Mouse (Mus musculus): ENCODE measurements at regions not wholly inside any gene's neighbourhood (a gene's known extent, or its start where the extent isn't known, plus 50 kb on each side); places are given as distances from the start of the nearest gene placed in this dataset.

GRCm38 (mm10) chr12:25323171-25323570 is 226.2 kb upstream of the Id2 start:
- H3K9ac ChIP-seq (ENCODE audit: low read length) = no peak overlapping the region
- H3K27ac ChIP-seq (replicated peaks) = no peak overlapping the region
- H3K9me3 ChIP-seq (ENCODE audit: control insufficient read depth, low read length) = no peaks in the 10 kb centered on the region
- H3K4me2 ChIP-seq (replicated peaks; ENCODE audit: low read depth) = no peak overlapping the region
- DNase-seq (ENCODE audit: low spot score) (no peak), ATAC-seq (ENCODE audit: low FRiP score, low TSS enrichment) (no peak)
- H3K27me3 ChIP-seq (ENCODE audit: control insufficient read depth, insufficient read depth, low read length) = no peaks in the 10 kb centered on the region
- TF ChIP-seq EP300 (optimal IDR thresholded peaks at IDR 0.05) = no peak
- no peak for TF ChIP-seq CTCF (IDR thresholded peaks at IDR 0.05; ENCODE audit: low read depth)
- no peak overlapping the region for H3K4me3 ChIP-seq (ENCODE audit: low read depth, low read length)
- no peaks in the 10 kb centered on the region for H3K4me1 ChIP-seq (replicated peaks; ENCODE audit: control insufficient read depth, insufficient read depth)
- 81% methylated on average over 1 of the region's 1 CpGs for WGBS
- no peaks in the 10 kb centered on the region for H3K36me3 ChIP-seq (ENCODE audit: control insufficient read depth, insufficient read depth, low read length)

DNA sequence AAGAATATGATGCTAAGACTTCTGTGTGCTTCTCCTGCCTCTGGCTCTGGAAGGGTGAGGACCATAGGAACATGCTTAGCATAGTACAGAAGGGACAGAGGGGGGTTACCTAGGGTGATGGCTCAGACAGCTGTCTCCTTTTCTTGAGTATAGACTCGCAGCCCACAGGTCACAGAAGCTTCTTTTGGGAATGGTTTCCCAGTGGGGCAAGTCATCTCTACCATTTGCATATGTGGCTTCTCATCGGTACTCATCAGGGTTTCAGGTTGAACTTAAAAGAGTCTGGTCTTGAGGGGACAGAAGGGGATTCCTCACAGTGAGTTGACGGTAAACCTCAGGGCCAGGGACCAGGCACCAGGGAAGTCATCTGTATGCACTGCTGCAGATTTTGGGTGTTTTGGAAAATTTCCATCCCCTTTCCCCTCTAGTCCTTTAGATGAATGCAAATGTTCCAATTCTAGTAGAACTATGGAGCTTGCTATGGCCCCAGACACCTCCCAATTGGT is 223.4 kb upstream of the Id2 start:
- Histone ChIP-seq H3K27ac (replicated peaks) (no peak overlapping the region), H3K4me1 (replicated peaks; ENCODE audit: control insufficient read depth, insufficient read depth) (no peaks in the 10 kb centered on the region), H3K36me3 (ENCODE audit: control insufficient read depth, insufficient read depth, low read length) (no peaks in the 10 kb centered on the region), H3K4me3 (ENCODE audit: low read depth, low read length) (no peak overlapping the region), H3K4me2 (replicated peaks; ENCODE audit: low read depth) (no peak overlapping the region), H3K9me3 (ENCODE audit: control insufficient read depth, low read length) (no peaks in the 10 kb centered on the region), H3K27me3 (ENCODE audit: control insufficient read depth, insufficient read depth, low read length) (no peaks in the 10 kb centered on the region), H3K9ac (ENCODE audit: low read length) (no peak overlapping the region)
- TF ChIP-seq EP300 (optimal IDR thresholded peaks at IDR 0.05) (no peak), CTCF (IDR thresholded peaks at IDR 0.05; ENCODE audit: low read depth) (no peak)
- DNase-seq (ENCODE audit: low spot score) = no peak
- no peak for ATAC-seq (ENCODE audit: low FRiP score, low TSS enrichment)
- WGBS = 90% methylated on average over 3 of the region's 3 CpGs

DNA sequence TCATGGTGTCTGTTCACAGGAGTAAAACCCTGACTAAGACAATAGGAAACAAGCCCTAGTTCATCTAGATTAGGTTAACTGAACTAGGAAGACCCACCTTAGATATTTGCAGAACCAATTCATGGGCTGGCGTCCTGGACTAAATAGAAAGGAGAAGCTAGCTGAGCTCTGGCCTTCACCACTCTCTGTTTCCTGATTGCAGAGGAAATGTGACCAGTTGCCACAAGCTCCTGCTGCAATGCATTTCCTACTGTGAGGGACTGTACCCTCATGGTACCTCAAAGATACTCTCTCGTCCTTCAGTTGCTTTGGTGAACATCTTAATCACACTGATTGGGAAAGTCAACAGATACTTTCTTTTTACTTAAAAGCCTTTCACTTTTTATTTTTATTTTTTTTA is 222.9 kb upstream of the Id2 start:
- Histone ChIP-seq H3K9ac (ENCODE audit: low read length) (no peak overlapping the region), H3K9me3 (ENCODE audit: control insufficient read depth, low read length) (no peaks in the 10 kb centered on the region), H3K36me3 (ENCODE audit: control insufficient read depth, insufficient read depth, low read length) (no peaks in the 10 kb centered on the region), H3K4me3 (ENCODE audit: low read depth, low read length) (no peak overlapping the region), H3K4me1 (replicated peaks; ENCODE audit: control insufficient read depth, insufficient read depth) (no peaks in the 10 kb centered on the region), H3K27me3 (ENCODE audit: control insufficient read depth, insufficient read depth, low read length) (no peaks in the 10 kb centered on the region), H3K4me2 (replicated peaks; ENCODE audit: low read depth) (no peak overlapping the region), H3K27ac (replicated peaks) (no peak overlapping the region)
- DNase-seq (ENCODE audit: low spot score) (no peak), ATAC-seq (ENCODE audit: low FRiP score, low TSS enrichment) (no peak)
- TF ChIP-seq CTCF (IDR thresholded peaks at IDR 0.05; ENCODE audit: low read depth) = no peak
- no peak for TF ChIP-seq EP300 (optimal IDR thresholded peaks at IDR 0.05)
- 92% methylated on average over 2 of the region's 2 CpGs for WGBS

- no peak overlapping the region for H3K27ac ChIP-seq (replicated peaks)
- no peaks in the 10 kb centered on the region for H3K36me3 ChIP-seq (ENCODE audit: control insufficient read depth, insufficient read depth, low read length)
- no peak overlapping the region for H3K4me3 ChIP-seq (ENCODE audit: low read depth, low read length)
- WGBS = 68% methylated on average over 4 of the region's 4 CpGs
- H3K9ac ChIP-seq (ENCODE audit: low read length) = no peak overlapping the region
- no peak overlapping the region for H3K4me2 ChIP-seq (replicated peaks; ENCODE audit: low read depth)
- no peaks in the 10 kb centered on the region for H3K9me3 ChIP-seq (ENCODE audit: control insufficient read depth, low read length)
- no peaks in the 10 kb centered on the region for H3K27me3 ChIP-seq (ENCODE audit: control insufficient read depth, insufficient read depth, low read length)
- H3K4me1 ChIP-seq (replicated peaks; ENCODE audit: control insufficient read depth, insufficient read depth) = no peaks in the 10 kb centered on the region
- no peak for ATAC-seq (ENCODE audit: low FRiP score, low TSS enrichment)
- TF ChIP-seq EP300 (optimal IDR thresholded peaks at IDR 0.05) (no peak), CTCF (IDR thresholded peaks at IDR 0.05; ENCODE audit: low read depth) (no peak)
- no peak for DNase-seq (ENCODE audit: low spot score)
These were observed 221.2 kb upstream of the Id2 start for GRCm38 (mm10) chr12:25318072-25318671.

- no peak for ATAC-seq (ENCODE audit: low FRiP score, low TSS enrichment)
- WGBS = 77% methylated on average over 1 of the region's 1 CpGs
- Histone ChIP-seq H3K4me3 (ENCODE audit: low read depth, low read length) (no peak overlapping the region), H3K4me1 (replicated peaks; ENCODE audit: control insufficient read depth, insufficient read depth) (no peaks in the 10 kb centered on the region), H3K27ac (replicated peaks) (no peak overlapping the region), H3K4me2 (replicated peaks; ENCODE audit: low read depth) (no peak overlapping the region), H3K9me3 (ENCODE audit: control insufficient read depth, low read length) (no peaks in the 10 kb centered on the region), H3K27me3 (ENCODE audit: control insufficient read depth, insufficient read depth, low read length) (no peaks in the 10 kb centered on the region), H3K36me3 (ENCODE audit: control insufficient read depth, insufficient read depth, low read length) (no peaks in the 10 kb centered on the region), H3K9ac (ENCODE audit: low read length) (no peak overlapping the region)
- TF ChIP-seq CTCF (IDR thresholded peaks at IDR 0.05; ENCODE audit: low read depth) = no peak
- no peak for TF ChIP-seq EP300 (optimal IDR thresholded peaks at IDR 0.05)
- DNase-seq (ENCODE audit: low spot score) = no peak
These were observed 219.0 kb upstream of the Id2 start for GRCm38 (mm10) chr12:25315969-25316368.

GRCm38 (mm10) chr12:25313212-25313611 is 216.3 kb upstream of the Id2 start:
- no peaks in the 10 kb centered on the region for H3K27me3 ChIP-seq (ENCODE audit: control insufficient read depth, insufficient read depth, low read length)
- H3K36me3 ChIP-seq (ENCODE audit: control insufficient read depth, insufficient read depth, low read length) = no peaks in the 10 kb centered on the region
- H3K4me1 ChIP-seq (replicated peaks; ENCODE audit: control insufficient read depth, insufficient read depth) = no peaks in the 10 kb centered on the region
- DNase-seq (ENCODE audit: low spot score) (no peak), ATAC-seq (ENCODE audit: low FRiP score, low TSS enrichment) (no peak)
- H3K4me2 ChIP-seq (replicated peaks; ENCODE audit: low read depth) = no peak overlapping the region
- no peak overlapping the region for H3K9ac ChIP-seq (ENCODE audit: low read length)
- H3K9me3 ChIP-seq (ENCODE audit: control insufficient read depth, low read length) = no peaks in the 10 kb centered on the region
- H3K27ac ChIP-seq (replicated peaks) = no peak overlapping the region
- TF ChIP-seq CTCF (IDR thresholded peaks at IDR 0.05; ENCODE audit: low read depth) = no peak
- TF ChIP-seq EP300 (optimal IDR thresholded peaks at IDR 0.05) = no peak
- no peak overlapping the region for H3K4me3 ChIP-seq (ENCODE audit: low read depth, low read length)

Measured in stomach, postnatal 0 days (tissue).